ENCODE assay signal across 9 mouse cellular contexts in genomic region chr17:70488784-70489265, GRCm38 (mm10).
A peak's percentile ranks its signal among the peaks of the same experiment; 100 is the strongest.
DNase-seq lines count a peak whose midpoint lies in the region; ATAC-seq lines count a peak whose summit lies in the region.
"Had no signal": no experiment of that assay in that cellular context is flagged by ENCODE, and none has a peak within 500 bp of the region (broad histone marks: within the 10 kb centered on the region; RNA-seq: fewer than 3 reads in every experiment).

No protein-coding gene starts in this region.

- no peak overlapping the region for H3K27ac ChIP-seq in neural tube, embryonic 13.5 days (replicated peaks)
- H3K27ac ChIP-seq: macrophage had no signal

- ATAC-seq in neural tube, embryonic 13.5 days (ENCODE audit: low read depth), result peak; percentile 75
- peak; percentile 22; the same call in 1 of the 2 replicates for ATAC-seq in megakaryocyte, adult 5-6 weeks (ENCODE audit: poor library complexity, severe bottlenecking)

- H3K4me1 ChIP-seq in neural tube, embryonic 13.5 days (replicated peaks), result peaks cover 7% of the 10 kb centered on the region

- H3K27me3 ChIP-seq in neural tube, embryonic 13.5 days, result no peaks in the 10 kb centered on the region

- no peak for DNase-seq in neural tube, embryonic 10.5 days (ENCODE audit: extremely low spot score, low spot score)
- peak; percentile 1 for DNase-seq in fat pad, adult 2 months (ENCODE audit: extremely low read depth, low read depth, low spot score)
- peak; percentile 89 to 91 for DNase-seq in layer of hippocampus, adult 8-10 months (ENCODE audit: low spot score in 2 of 2)
- no peak for DNase-seq in urinary bladder, adult 18-20 months (ENCODE audit: low spot score in 2 of 2)
- DNase-seq in thymus, postnatal 4 days, result no peak
- no peak for DNase-seq in spleen, postnatal 4 days (ENCODE audit: low spot score in 2 of 2)

- H3K36me3 ChIP-seq in neural tube, embryonic 13.5 days, result no peaks in the 10 kb centered on the region

- H3K4me3 ChIP-seq in neural tube, embryonic 13.5 days, result no peak overlapping the region

- H3K9ac ChIP-seq in neural tube, embryonic 13.5 days, result no peak overlapping the region

- 56% methylated on average over 7 of the region's 7 CpGs for WGBS in neural tube, embryonic 13.5 days

- H3K4me2 ChIP-seq in neural tube, embryonic 13.5 days, result no peak overlapping the region

- H3K9me3 ChIP-seq in neural tube, embryonic 13.5 days, result no peaks in the 10 kb centered on the region

Comparison
In these comparisons a context has a peak if more than half of its experiments do, and no peak if none do; other contexts are left out.
1. DNase-seq: peak in fat pad, adult 2 months (single experiment) and layer of hippocampus, adult 8-10 months (2 of 2); none in neural tube, embryonic 10.5 days (single experiment), urinary bladder, adult 18-20 months (0 of 2), thymus, postnatal 4 days (single experiment) and spleen, postnatal 4 days (0 of 2).